Mouse (Mus musculus) liver, embryonic 14.5 days (tissue): Measurements from ENCODE around the gene Mafb. TPM values are rescaled to one million over a fixed set of nuclear protein-coding genes. Genes with fewer than 3 reads are reported as not detected.

Source experiments
- ATAC-seq: fragments of 200-750 bp; cut with Nextera tagmentation; 2 replicates; pipeline ENCODE4 v1.8.0; 2017; ENCODE audit warnings: moderate number of reproducible peaks, mild to moderate bottlenecking, moderate library complexity; ENCODE audit not compliant: insufficient read depth
- DNase-seq, 3 experiments: peaks; one replicate each; pipeline ENCODE4 v3.0.0-alpha.2; 2012 to 2013; ENCODE audit warnings: low read depth in 3 of 3, low spot score in 3 of 3
- H3K27ac ChIP-seq: fragments of 300-500 bp; sonication (generic); 2 replicates; pipeline ENCODE4 v1.5.1; 2014; ENCODE audit warnings: moderate library complexity, mild to moderate bottlenecking, control low read depth, inconsistent platforms
- H3K27me3 ChIP-seq: fragments of 300-500 bp; sonication (generic); 2 replicates; pipeline ENCODE4 v1.6.1; 2014; ENCODE audit warnings: mild to moderate bottlenecking, low read length, moderate library complexity; ENCODE audit not compliant: control insufficient read depth, insufficient read depth
- H3K36me3 ChIP-seq: fragments of 300-500 bp; sonication (generic); replicated peaks from 2 replicates; pipeline ENCODE4 v1.6.1; 2014; ENCODE audit warnings: low read depth; ENCODE audit not compliant: control insufficient read depth, insufficient read depth
- H3K4me1 ChIP-seq, 2 experiments: fragments of 200-500 bp in 1 of 2; fragments of 300-500 bp in 1 of 2; sonication (generic) in 1 of 2; replicated peaks; 2 replicates each; pipeline ENCODE4 v1.6.1; 2012 to 2014; ENCODE audit warnings: antibody characterized with exemption in 1 of 2, inconsistent platforms in 1 of 2, low read length in 1 of 2; ENCODE audit not compliant: control insufficient read depth in 2 of 2, insufficient read depth in 2 of 2
- H3K4me2 ChIP-seq: fragments of 300-500 bp; sonication (generic); 2 replicates; pipeline ENCODE4 v1.6.1; 2014; ENCODE audit warnings: low read depth, mild to moderate bottlenecking, control low read depth, moderate library complexity
- H3K4me3 ChIP-seq, 2 experiments: fragments of 200-500 bp in 1 of 2; fragments of 300-500 bp in 1 of 2; sonication (generic) in 1 of 2; 2 replicates each; pipeline ENCODE4 v1.5.1; 2012 to 2014; ENCODE audit warnings: low read depth in 2 of 2, low read length in 2 of 2, mild to moderate bottlenecking in 2 of 2, control low read depth in 1 of 2, inconsistent platforms in 1 of 2, moderate library complexity in 1 of 2; ENCODE audit not compliant: insufficient read depth in 1 of 2
- H3K9ac ChIP-seq: fragments of 300-500 bp; sonication (generic); replicated peaks from 2 replicates; pipeline ENCODE4 v1.6.1; 2014; ENCODE audit warnings: mild to moderate bottlenecking, control low read depth, moderate library complexity
- H3K9me3 ChIP-seq: fragments of 300-500 bp; sonication (generic); 2 replicates; pipeline ENCODE4 v1.6.1; 2016; ENCODE audit warnings: low read length, mixed read lengths; ENCODE audit not compliant: control insufficient read depth
- CTCF ChIP-seq: IDR thresholded peaks from 2 replicates; pipeline ENCODE4 v1.5.1; 2016; ENCODE audit warnings: antibody characterized with exemption, low read depth, control low read depth
- EP300 ChIP-seq: IDR thresholded peaks from 2 replicates; pipeline ENCODE4 v1.6.1; 2016; ENCODE audit warnings: antibody characterized with exemption, low read depth
- WGBS: fragments of 180-500 bp; shearing (Covaris S2); extraction: QIAGEN DNeasy Blood & Tissue Kit; methylation state at CpG from one replicate; pipeline ENCODE4 v1.1.7; 2014; ENCODE audit not compliant: insufficient replicate concordance; 5-methylcytosine and 5-hydroxymethylcytosine counted together
- polyA plus RNA-seq, 2 experiments: library from polyadenylated mRNA; depleted of rRNA in 1 of 2; stranded (reverse) in 1 of 2; unstranded in 1 of 2; fragments of >200 nt; fragmentation: Nextera tagmentation in 1 of 2; extraction: Ambion mirVana in 1 of 2; gene quantifications; 2 replicates each; pipeline versions ENCODE4 v1.2.1 to v1.2.3; 2012 to 2014

Mafb gene
- polyA plus RNA-seq, 2 experiments, result 2.0 to 2.3 TPM

DNA sequence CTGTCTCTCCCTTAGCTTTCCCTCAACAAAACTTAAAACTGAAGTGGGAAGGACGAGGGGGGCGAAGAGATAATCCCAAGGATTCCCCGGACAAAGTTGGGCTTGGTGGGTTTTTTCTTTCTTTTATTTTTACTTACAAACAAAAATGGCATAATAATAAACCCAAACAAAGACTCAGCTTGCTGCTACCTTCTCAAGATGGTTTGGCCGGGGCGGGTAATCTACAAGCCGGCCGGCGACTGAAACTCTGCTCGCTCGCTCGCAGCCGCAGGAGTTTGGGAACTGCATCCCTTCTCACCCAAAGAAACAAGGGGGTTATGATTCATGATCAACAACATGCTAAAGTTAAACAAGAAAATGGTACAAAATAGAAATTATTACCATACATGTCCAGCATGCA, 2.2 kb downstream of the Mafb start:
- DNase-seq, result no peak
- ATAC-seq, result no peak
- H3K9me3 ChIP-seq, result no peaks in the 10 kb centered on the region
- no peak overlapping the region for H3K27ac ChIP-seq
- H3K36me3 ChIP-seq, result no peaks in the 10 kb centered on the region
- WGBS, result 1% methylated on average over 12 of the region's 12 CpGs
- peaks cover 100% of the 10 kb centered on the region for H3K27me3 ChIP-seq
- H3K4me3 ChIP-seq, result peak overlapping the region in 1 of 2 experiments; percentile 50; a peak in 1 of 4 replicates
- no peaks in the 10 kb centered on the region; a peak in 1 of 4 replicates for H3K4me1 ChIP-seq
- no peak overlapping the region; the same call in 1 of the 2 replicates for H3K4me2 ChIP-seq
- TF ChIP-seq EP300 (no peak), CTCF (no peak)
- H3K9ac ChIP-seq, result no peak overlapping the region

DNA sequence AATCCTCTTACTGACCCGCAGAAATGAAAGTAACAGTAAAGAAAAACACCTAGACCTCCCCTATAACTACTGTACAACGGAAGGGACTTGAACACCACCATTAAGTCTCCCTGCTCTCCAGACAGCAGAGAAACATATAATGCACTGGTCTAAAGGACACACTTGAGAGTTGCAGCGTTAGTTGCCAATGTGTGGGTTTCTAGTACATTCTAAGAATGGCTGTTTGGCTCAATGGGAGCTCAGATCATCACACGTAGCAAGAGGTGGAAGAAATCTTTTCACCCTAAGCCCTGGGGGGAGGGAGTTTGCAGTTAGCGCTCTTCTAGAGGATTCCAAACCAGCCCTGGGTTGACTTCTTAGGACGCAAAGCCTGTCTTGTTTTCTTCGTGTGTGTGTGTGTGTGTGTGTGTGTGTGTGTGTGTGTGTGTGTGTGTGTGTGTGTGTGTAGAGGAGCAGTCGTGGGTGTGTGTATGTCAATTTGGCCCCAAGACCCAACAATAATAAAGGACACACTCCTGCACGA, 2.7 kb downstream of the Mafb start:
- H3K4me3 ChIP-seq, result no peak overlapping the region
- no peak for ATAC-seq
- no peaks in the 10 kb centered on the region; a peak in 1 of 4 replicates for H3K4me1 ChIP-seq
- H3K9ac ChIP-seq, result no peak overlapping the region
- H3K9me3 ChIP-seq, result no peaks in the 10 kb centered on the region
- no peaks in the 10 kb centered on the region for H3K36me3 ChIP-seq
- no peak overlapping the region for H3K4me2 ChIP-seq
- no peak overlapping the region for H3K27ac ChIP-seq
- TF ChIP-seq EP300 (no peak), CTCF (no peak)
- WGBS, result 3% methylated on average over 9 of the region's 9 CpGs
- peaks cover 95% of the 10 kb centered on the region for H3K27me3 ChIP-seq
- no peak for DNase-seq

DNA sequence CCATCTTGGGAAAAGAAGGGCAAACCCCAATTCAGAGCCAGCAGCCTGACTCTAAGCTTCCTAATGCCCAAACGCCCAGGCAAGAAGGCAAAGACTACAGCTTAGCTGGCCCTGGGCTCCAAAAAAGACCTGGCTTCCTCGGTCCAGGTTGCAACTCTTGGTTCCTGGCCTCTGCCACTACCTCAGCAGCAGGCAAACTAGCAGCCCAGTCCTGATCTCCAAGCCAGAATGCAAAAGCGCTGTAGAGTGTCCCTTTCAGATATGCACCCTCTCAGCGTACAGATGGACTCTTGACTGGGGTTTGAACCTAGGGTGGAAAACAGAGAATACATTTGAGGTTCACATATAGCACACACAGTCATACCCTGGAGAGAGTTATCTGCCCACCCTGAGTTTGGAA, 3.7 kb downstream of the Mafb start:
- Histone ChIP-seq H3K4me3 (no peak overlapping the region), H3K9me3 (no peaks in the 10 kb centered on the region), H3K9ac (no peak overlapping the region), H3K36me3 (no peaks in the 10 kb centered on the region), H3K27me3 (peaks cover 90% of the 10 kb centered on the region), H3K4me2 (no peak overlapping the region), H3K4me1 (no peaks in the 10 kb centered on the region; a peak in 1 of 4 replicates), H3K27ac (no peak overlapping the region)
- ATAC-seq (no peak), DNase-seq (no peak)
- TF ChIP-seq EP300, result no peak
- TF ChIP-seq CTCF, result no peak
- WGBS, result 10% methylated on average over 4 of the region's 4 CpGs

GRCm38 (mm10) chr2:160361442-160362121, 5.3 kb downstream of the Mafb start:
- H3K9me3 ChIP-seq, result no peaks in the 10 kb centered on the region
- TF ChIP-seq EP300, result no peak
- TF ChIP-seq CTCF, result no peak
- no peaks in the 10 kb centered on the region for H3K36me3 ChIP-seq
- 5% methylated on average over 16 of the region's 16 CpGs for WGBS
- H3K4me2 ChIP-seq, result no peak overlapping the region
- H3K27me3 ChIP-seq, result peaks cover 74% of the 10 kb centered on the region
- H3K9ac ChIP-seq, result no peak overlapping the region
- DNase-seq (no peak), ATAC-seq (no peak)
- H3K4me1 ChIP-seq, result no peaks in the 10 kb centered on the region; a peak in 1 of 4 replicates
- no peak overlapping the region for H3K27ac ChIP-seq
- H3K4me3 ChIP-seq, result no peak overlapping the region

- no peak overlapping the region for H3K27ac ChIP-seq
- H3K4me3 ChIP-seq, result no peak overlapping the region
- H3K36me3 ChIP-seq, result no peaks in the 10 kb centered on the region
- no peak overlapping the region for H3K9ac ChIP-seq
- ATAC-seq (no peak), DNase-seq (no peak)
- H3K4me1 ChIP-seq, result no peaks in the 10 kb centered on the region; a peak in 1 of 4 replicates
- no peak overlapping the region for H3K4me2 ChIP-seq
- no peaks in the 10 kb centered on the region for H3K9me3 ChIP-seq
- WGBS, result 7% methylated on average over 8 of the region's 8 CpGs
- H3K27me3 ChIP-seq, result peaks cover 62% of the 10 kb centered on the region
- TF ChIP-seq CTCF (no peak), EP300 (no peak)
Measured at GRCm38 (mm10) chr2:160360234-160360874, 6.5 kb downstream of the Mafb start.
